Mouse (Mus musculus): ENCODE measurements around the gene Cdk2ap2.
A peak's percentile ranks its signal among the peaks of the same experiment; 100 is the strongest.
"Not testable (repeated sequence)": the region's sequence is repeated elsewhere in the genome, so short reads cannot be mapped to it uniquely, and the experiment has no call there.

Gene Cdk2ap2

GRCm38 (mm10) chr19:4119716-4120487 is 22.9 kb downstream of the Cdk2ap2 start:
- no peak for DNase-seq

GRCm38 (mm10) chr19:4120496-4120895 is 23.5 kb downstream of the Cdk2ap2 start:
- DNase-seq: peak; percentile 63

GRCm38 (mm10) chr19:4121097-4121805 is 24.3 kb downstream of the Cdk2ap2 start:
- peak; percentile 99 for DNase-seq

- not testable (repeated sequence) for DNase-seq
These were observed 24.9 kb downstream of the Cdk2ap2 start for GRCm38 (mm10) chr19:4121896-4122295.

- DNase-seq: no peak
These were observed 25.7 kb downstream of the Cdk2ap2 start for GRCm38 (mm10) chr19:4122411-4123370.

- no peak for DNase-seq
These were observed 27.4 kb downstream of the Cdk2ap2 start for GRCm38 (mm10) chr19:4124432-4124831.

GRCm38 (mm10) chr19:4125268-4125667 is 28.3 kb downstream of the Cdk2ap2 start:
- DNase-seq: peak; percentile 71

GRCm38 (mm10) chr19:4125741-4126696 is 29.0 kb downstream of the Cdk2ap2 start, which contains the start of gene Aip:
Gene Aip (minus strand): TSS chr19:4125858.
- peak; percentile 98 for DNase-seq

GRCm38 (mm10) chr19:4126759-4127495 is 29.9 kb downstream of the Cdk2ap2 start:
- peak; percentile 60 for DNase-seq

GRCm38 (mm10) chr19:4129462-4129861 is 32.5 kb downstream of the Cdk2ap2 start:
- DNase-seq: no peak

- no peak for DNase-seq
These were observed 33.1 kb downstream of the Cdk2ap2 start for GRCm38 (mm10) chr19:4130106-4130505.

GRCm38 (mm10) chr19:4131075-4131474 is 34.1 kb downstream of the Cdk2ap2 start:
- no peak for DNase-seq

GRCm38 (mm10) chr19:4131768-4132167 is 34.8 kb downstream of the Cdk2ap2 start:
- no peak for DNase-seq

- DNase-seq: no peak
These were observed 37.4 kb downstream of the Cdk2ap2 start for GRCm38 (mm10) chr19:4134354-4134753.

- not testable (repeated sequence) for DNase-seq
These were observed 38.4 kb downstream of the Cdk2ap2 start for GRCm38 (mm10) chr19:4135229-4135962.

- DNase-seq: not testable (repeated sequence)
These were observed 39.0 kb downstream of the Cdk2ap2 start for GRCm38 (mm10) chr19:4135963-4136345.

- no peak for DNase-seq
These were observed 39.5 kb downstream of the Cdk2ap2 start for GRCm38 (mm10) chr19:4136463-4136862.

- DNase-seq: no peak
These were observed 40.9 kb downstream of the Cdk2ap2 start for GRCm38 (mm10) chr19:4137913-4138312.

- DNase-seq: no peak
These were observed 42.5 kb downstream of the Cdk2ap2 start, which contains the start of gene Gpr152 for GRCm38 (mm10) chr19:4139446-4139845. Gene Gpr152 (plus strand): TSS chr19:4139787.

- no peak for DNase-seq
These were observed 43.2 kb downstream of the Cdk2ap2 start for GRCm38 (mm10) chr19:4140147-4140546.

Data from cerebellum, adult 9-10 months (tissue).